Mouse (Mus musculus) G1E (cell line): Measurements from ENCODE around the gene Nfkb2.

Experiments
- CTCF ChIP-seq: IDR thresholded peaks from 2 replicates; pipeline ENCODE4 v1.5.1; 2012; ENCODE audit warnings: low read depth, low read length, inconsistent platforms, mixed read lengths
- GATA1 ChIP-seq: IDR thresholded peaks from 2 replicates; pipeline ENCODE4 v1.6.1; 2012; ENCODE audit warnings: borderline replicate concordance, low read length, inconsistent platforms, mixed read lengths
- GATA2 ChIP-seq: IDR thresholded peaks from 2 replicates; pipeline ENCODE4 v1.6.1; 2012; ENCODE audit warnings: low read depth, low read length, inconsistent platforms, borderline replicate concordance
- POLR2AphosphoS5 ChIP-seq: IDR thresholded peaks from 2 replicates; pipeline ENCODE4 v1.6.1; 2012; ENCODE audit warnings: low read depth, low read length, inconsistent platforms; ENCODE audit not compliant: insufficient replicate concordance
- TAL1 ChIP-seq: conservative IDR thresholded peaks from 2 replicates; pipeline ENCODE4 v1.6.1; 2012; ENCODE audit warnings: low read depth, low read length, inconsistent platforms, mixed read lengths

DNA sequence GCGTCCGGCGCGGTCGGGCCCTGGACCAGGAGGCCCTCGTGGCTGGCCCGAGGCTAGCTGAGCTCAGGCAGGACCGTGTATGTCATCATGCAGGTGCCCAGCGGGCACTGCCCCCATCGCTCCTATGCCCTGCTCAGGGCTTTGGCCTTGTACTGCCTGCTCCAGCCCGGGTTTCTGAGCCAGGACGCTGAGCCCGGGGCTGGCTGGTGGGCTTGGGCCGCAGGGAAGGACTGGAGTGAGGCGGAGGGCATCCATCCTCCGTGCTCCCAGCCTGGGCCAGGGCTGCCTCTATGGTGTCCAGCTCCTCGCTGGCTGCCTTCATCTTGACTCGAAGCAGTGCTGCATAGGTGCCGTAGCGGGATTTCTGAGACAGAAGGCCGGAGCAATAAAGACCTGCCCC is 8.4 kb downstream of the Nfkb2 start:
- TF ChIP-seq CTCF, result no peak
- TF ChIP-seq GATA1, result no peak
- TF ChIP-seq TAL1, result no peak
- no peak for TF ChIP-seq POLR2AphosphoS5
- no peak for TF ChIP-seq GATA2
